Mouse (Mus musculus) liver, postnatal 0 days (tissue): ENCODE data around the gene Cldn3. TPM values are rescaled to one million over a fixed set of nuclear protein-coding genes. Genes with fewer than 3 reads are reported as not detected.
A peak's percentile ranks its signal among the peaks of the same experiment; 100 is the strongest.

Source experiments
- ATAC-seq: fragments of 200-750 bp; cut with Nextera tagmentation; 2 replicates; pipeline ENCODE4 v1.8.0; 2017; ENCODE audit warnings: mild to moderate bottlenecking, moderate library complexity
- DNase-seq: peaks from one replicate; pipeline ENCODE4 v3.0.0-alpha.2; 2016
- H3K27ac ChIP-seq: fragments of 300-500 bp; sonication (generic); 2 replicates; pipeline ENCODE4 v1.5.1; 2014; ENCODE audit warnings: antibody characterized with exemption, moderate library complexity, mild to moderate bottlenecking, low read depth
- H3K27me3 ChIP-seq: fragments of 300-500 bp; sonication (generic); 2 replicates; pipeline ENCODE4 v1.6.1; 2014; ENCODE audit warnings: low read length, control low read depth, mixed read lengths; ENCODE audit not compliant: insufficient read depth
- H3K36me3 ChIP-seq: fragments of 300-500 bp; sonication (generic); replicated peaks from 2 replicates; pipeline ENCODE4 v1.6.1; 2014; ENCODE audit warnings: mild to moderate bottlenecking, control low read depth, low read length, moderate library complexity, mixed read lengths; ENCODE audit not compliant: insufficient read depth
- H3K4me1 ChIP-seq: fragments of 300-500 bp; sonication (generic); 2 replicates; pipeline ENCODE4 v1.6.1; 2014; ENCODE audit warnings: antibody characterized with exemption, mild to moderate bottlenecking, control low read depth; ENCODE audit not compliant: insufficient read depth
- H3K4me2 ChIP-seq: fragments of 300-500 bp; sonication (generic); 2 replicates; pipeline ENCODE4 v1.6.1; 2014; ENCODE audit warnings: low read depth, mild to moderate bottlenecking, low read length, moderate library complexity, mixed read lengths
- H3K4me3 ChIP-seq: fragments of 300-500 bp; sonication (generic); 2 replicates; pipeline ENCODE4 v1.5.1; 2014; ENCODE audit warnings: low read depth, low read length
- H3K9ac ChIP-seq: fragments of 300-500 bp; sonication (generic); replicated peaks from 2 replicates; pipeline ENCODE4 v1.6.1; 2014; ENCODE audit warnings: mild to moderate bottlenecking, moderate library complexity
- H3K9me3 ChIP-seq: fragments of 300-500 bp; sonication (generic); 2 replicates; pipeline ENCODE4 v1.6.1; 2016; ENCODE audit warnings: mild to moderate bottlenecking, control low read depth, low read length, mixed read lengths
- CTCF ChIP-seq: sonication (generic); IDR thresholded peaks from 2 replicates; pipeline ENCODE4 v1.5.1; 2016; ENCODE audit warnings: antibody characterized with exemption, low read depth
- EP300 ChIP-seq: IDR thresholded peaks from 2 replicates; pipeline ENCODE4 v1.6.1; 2016; ENCODE audit warnings: antibody characterized with exemption, low read depth, mild to moderate bottlenecking
- WGBS: fragments of 180-500 bp; shearing (Covaris S2); extraction: QIAGEN DNeasy Blood & Tissue Kit; methylation state at CpG from one replicate; pipeline ENCODE4 v1.1.7; 2014; ENCODE audit not compliant: insufficient replicate concordance; 5-methylcytosine and 5-hydroxymethylcytosine counted together
- polyA plus RNA-seq: library from polyadenylated mRNA; unstranded; fragments of >200 nt; fragmentation: Nextera tagmentation; extraction: Ambion mirVana; gene quantifications from 2 replicates; pipeline ENCODE4 v1.2.1, GENCODE M21; 2015

Cldn3 gene
- polyA plus RNA-seq, 1 experiment from 2014 or later, result 65.0 TPM

GRCm38 (mm10) chr5:134973526-134973925 is 12.5 kb upstream of the Cldn3 start:
- no peak overlapping the region for H3K9ac ChIP-seq
- no peak for TF ChIP-seq CTCF
- TF ChIP-seq EP300, result no peak
- DNase-seq, result no peak
- WGBS, result 70% methylated on average over 7 of the region's 7 CpGs
- H3K4me2 ChIP-seq, result no peak overlapping the region
- no peaks in the 10 kb centered on the region for H3K27me3 ChIP-seq
- no peaks in the 10 kb centered on the region for H3K36me3 ChIP-seq
- H3K9me3 ChIP-seq, result no peaks in the 10 kb centered on the region
- no peak overlapping the region for H3K4me3 ChIP-seq
- H3K27ac ChIP-seq, result no peak overlapping the region
- ATAC-seq, result no peak
- peaks cover 25% of the 10 kb centered on the region for H3K4me1 ChIP-seq

DNA sequence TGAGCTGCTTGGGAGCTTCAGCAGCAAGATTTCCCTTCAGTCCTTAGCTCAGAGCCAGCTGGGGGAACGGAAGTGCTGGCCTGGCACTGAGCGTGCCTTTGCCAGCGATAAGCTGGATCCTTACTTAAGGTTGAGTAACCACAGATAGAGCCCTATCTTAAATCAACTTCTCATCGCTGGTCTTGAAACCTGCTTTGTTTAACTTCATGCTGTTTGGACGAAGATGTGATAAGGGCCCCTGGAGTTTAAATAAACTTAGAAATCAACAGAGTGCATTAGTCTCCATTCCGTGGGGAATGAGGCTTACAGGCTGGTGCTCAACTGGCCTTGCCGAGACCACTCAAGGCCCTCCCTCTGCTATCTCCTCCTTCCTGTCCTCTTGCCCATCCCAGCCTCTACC is 11.7 kb upstream of the Cldn3 start:
- WGBS, result 14% methylated on average over 7 of the region's 7 CpGs
- DNase-seq, result no peak
- no peaks in the 10 kb centered on the region for H3K9me3 ChIP-seq
- no peak overlapping the region for H3K27ac ChIP-seq
- TF ChIP-seq EP300 (peak; percentile 62), CTCF (no peak)
- H3K4me3 ChIP-seq, result no peak overlapping the region
- H3K4me2 ChIP-seq, result peak overlapping the region; percentile 26; the same call in 1 of the 2 replicates
- no peak overlapping the region for H3K9ac ChIP-seq
- H3K27me3 ChIP-seq, result no peaks in the 10 kb centered on the region
- no peaks in the 10 kb centered on the region for H3K36me3 ChIP-seq
- peaks cover 25% of the 10 kb centered on the region for H3K4me1 ChIP-seq
- ATAC-seq, result peak; percentile 24; the same call in 1 of the 2 replicates

GRCm38 (mm10) chr5:134974921-134975320 is 11.1 kb upstream of the Cldn3 start:
- Histone ChIP-seq H3K9me3 (no peaks in the 10 kb centered on the region), H3K36me3 (no peaks in the 10 kb centered on the region), H3K4me3 (no peak overlapping the region), H3K9ac (no peak overlapping the region), H3K4me1 (peaks cover 25% of the 10 kb centered on the region), H3K27ac (no peak overlapping the region), H3K27me3 (no peaks in the 10 kb centered on the region), H3K4me2 (0 out of 2 replicates have a peak overlapping the region, but pooled peaks have one; percentile 26)
- no peak for DNase-seq
- ATAC-seq, result no peak
- no peak for TF ChIP-seq CTCF
- TF ChIP-seq EP300, result no peak
- WGBS, result 30% methylated on average over 2 of the region's 2 CpGs

GRCm38 (mm10) chr5:134976164-134976563 is 9.8 kb upstream of the Cldn3 start:
- 38% methylated on average over 2 of the region's 2 CpGs for WGBS
- no peaks in the 10 kb centered on the region for H3K9me3 ChIP-seq
- peaks cover 31% of the 10 kb centered on the region for H3K4me1 ChIP-seq
- no peak for DNase-seq
- H3K9ac ChIP-seq, result no peak overlapping the region
- TF ChIP-seq EP300 (peak; percentile 76; the same call in 1 of the 2 replicates), CTCF (no peak)
- H3K4me3 ChIP-seq, result no peak overlapping the region
- H3K4me2 ChIP-seq, result peak overlapping the region; percentile 14; the same call in 1 of the 2 replicates
- no peaks in the 10 kb centered on the region for H3K27me3 ChIP-seq
- H3K27ac ChIP-seq, result peak overlapping the region; percentile 39; the same call in 1 of the 2 replicates
- H3K36me3 ChIP-seq, result no peaks in the 10 kb centered on the region
- peak; percentile 71 for ATAC-seq

GRCm38 (mm10) chr5:134976577-134977250 is 9.3 kb upstream of the Cldn3 start:
- H3K4me3 ChIP-seq, result no peak overlapping the region
- no peak for TF ChIP-seq CTCF
- peak; percentile 81 for TF ChIP-seq EP300
- DNase-seq (no peak), ATAC-seq (peak; percentile 46)
- no peak overlapping the region for H3K9ac ChIP-seq
- H3K36me3 ChIP-seq, result no peaks in the 10 kb centered on the region
- peaks cover 33% of the 10 kb centered on the region for H3K4me1 ChIP-seq
- H3K27me3 ChIP-seq, result no peaks in the 10 kb centered on the region
- peak overlapping the region; percentile 14; the same call in 1 of the 2 replicates for H3K4me2 ChIP-seq
- 62% methylated on average over 14 of the region's 14 CpGs for WGBS
- H3K9me3 ChIP-seq, result no peaks in the 10 kb centered on the region
- peak overlapping the region; percentile 39; the same call in 1 of the 2 replicates for H3K27ac ChIP-seq

GRCm38 (mm10) chr5:134977837-134978236 is 8.2 kb upstream of the Cldn3 start:
- Histone ChIP-seq H3K4me1 (peaks cover 33% of the 10 kb centered on the region), H3K27me3 (no peaks in the 10 kb centered on the region), H3K9ac (no peak overlapping the region), H3K9me3 (no peaks in the 10 kb centered on the region), H3K4me2 (no peak overlapping the region), H3K4me3 (no peak overlapping the region), H3K36me3 (no peaks in the 10 kb centered on the region), H3K27ac (no peak overlapping the region)
- ATAC-seq, result no peak
- no peak for DNase-seq
- TF ChIP-seq CTCF (no peak), EP300 (no peak)
- WGBS, result 36% methylated on average over 4 of the region's 4 CpGs
